Mouse (Mus musculus) right cerebral cortex, postnatal 10 days (tissue): ENCODE results near the gene Ms4a10.

ENCODE experiments used
- DNase-seq, 2 experiments: peaks; one replicate each; pipeline ENCODE4 v3.0.0; 2021; ENCODE audit warnings: low spot score in 2 of 2

Gene Ms4a10

GRCm38 (mm10) chr19:10918321-10918991 is 56.0 kb downstream of the Ms4a10 start:
- no peak for DNase-seq

- DNase-seq: no peak
These were observed 58.0 kb downstream of the Ms4a10 start for GRCm38 (mm10) chr19:10916506-10916905.

- no peak for DNase-seq
These were observed 59.6 kb downstream of the Ms4a10 start for GRCm38 (mm10) chr19:10914870-10915269.

GRCm38 (mm10) chr19:10914291-10914690 is 60.2 kb downstream of the Ms4a10 start:
- no peak for DNase-seq
